Mouse (Mus musculus): ENCODE data around the gene Fam177a. TPM values are rescaled to one million over a fixed set of nuclear protein-coding genes. Genes with fewer than 3 reads are reported as not detected.
"Not testable (repeated sequence)": the region's sequence is repeated elsewhere in the genome, so short reads cannot be mapped to it uniquely, and the experiment has no call there.

Gene Fam177a
- polyA plus RNA-seq, 1 experiment from 2014 or later = 30.3 TPM

GRCm38 (mm10) chr12:55167034-55167557, 42.8 kb downstream of the Fam177a start:
- H3K27me3 ChIP-seq; H3K4me2 ChIP-seq; H3K4me3 ChIP-seq; H3K9ac ChIP-seq; ATAC-seq (ENCODE audit: insufficient number of reproducible peaks, low FRiP score, low TSS enrichment, low read depth); H3K36me3 ChIP-seq; H3K9me3 ChIP-seq; H3K27ac ChIP-seq; H3K4me1 ChIP-seq: not testable (repeated sequence)
- WGBS = no CpG with 5 or more reads among the region's 7 CpGs

DNA sequence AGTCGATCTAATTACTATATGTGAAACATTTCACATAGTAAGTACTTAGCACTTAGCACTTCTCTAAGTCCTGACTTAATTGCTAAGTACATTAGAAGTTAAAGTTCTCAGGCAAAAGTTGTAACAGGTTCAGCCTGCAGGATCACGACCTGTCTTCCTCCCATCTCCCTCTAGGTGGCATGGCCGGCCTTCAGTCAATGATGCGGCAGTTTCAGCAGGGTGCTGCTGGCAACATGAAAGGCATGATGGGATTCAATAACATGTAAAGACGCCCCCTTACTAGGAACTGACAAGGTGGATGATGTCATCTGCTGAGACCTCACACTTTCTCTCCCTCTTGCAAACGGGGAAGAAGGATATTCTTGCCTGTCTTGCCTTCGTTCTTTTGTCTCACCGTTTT, 63.4 kb downstream of the Fam177a start:
- H3K4me1 ChIP-seq; H3K9me3 ChIP-seq; H3K4me2 ChIP-seq; H3K4me3 ChIP-seq; H3K9ac ChIP-seq; ATAC-seq (ENCODE audit: insufficient number of reproducible peaks, low FRiP score, low TSS enrichment, low read depth); H3K36me3 ChIP-seq; H3K27me3 ChIP-seq; H3K27ac ChIP-seq: not testable (repeated sequence)
- WGBS = no CpG with 5 or more reads among the region's 8 CpGs

GRCm38 (mm10) chr12:55189127-55189526, 64.9 kb downstream of the Fam177a start:
- WGBS = no CpG with 5 or more reads among the region's 5 CpGs
- ATAC-seq (ENCODE audit: insufficient number of reproducible peaks, low FRiP score, low TSS enrichment, low read depth) = not testable (repeated sequence)

More at GRCm38 (mm10) chr12:55189127-55189526, 64.9 kb downstream of the Fam177a start:
- not testable (repeated sequence) for H3K27ac ChIP-seq, H3K27me3 ChIP-seq, H3K4me2 ChIP-seq, H3K4me3 ChIP-seq, H3K36me3 ChIP-seq, H3K4me1 ChIP-seq, H3K9ac ChIP-seq, H3K9me3 ChIP-seq

Other genes with a start within 250 kb of the Fam177a start
- gene Gm20403, start 137.9 kb upstream of the Fam177a start, polyA plus RNA-seq (2015; fragmentation: Nextera tagmentation; extraction: Ambion mirVana) = not detected in 2 replicates
- 19.9 and 20.8 TPM in 2 replicates for gene Baz1a, start 110.1 kb upstream of the Fam177a start, polyA plus RNA-seq (2015; fragmentation: Nextera tagmentation; extraction: Ambion mirVana)
- 31.9 and 32.7 TPM in 2 replicates for gene 2700097O09Rik, start 44.4 kb upstream of the Fam177a start, polyA plus RNA-seq (2015; fragmentation: Nextera tagmentation; extraction: Ambion mirVana)
- 196 and 204 TPM in 2 replicates for gene Srp54a, start 44.2 kb upstream of the Fam177a start, polyA plus RNA-seq (2015; fragmentation: Nextera tagmentation; extraction: Ambion mirVana)
- gene Srp54b, start 30.6 kb downstream of the Fam177a start, polyA plus RNA-seq (2015; fragmentation: Nextera tagmentation; extraction: Ambion mirVana) = 65.4 and 70.1 TPM in 2 replicates
- gene 1700047I17Rik2, start 75.1 kb downstream of the Fam177a start, polyA plus RNA-seq (2015; fragmentation: Nextera tagmentation; extraction: Ambion mirVana) = 0.35 TPM in 1 of 2 replicates, not detected in the other
- gene Srp54c, start 105.7 kb downstream of the Fam177a start, polyA plus RNA-seq (2015; fragmentation: Nextera tagmentation; extraction: Ambion mirVana) = 79.0 and 87.9 TPM in 2 replicates
- 13.2 and 14.2 TPM in 2 replicates for gene 1110008L16Rik, start 175.1 kb downstream of the Fam177a start, polyA plus RNA-seq (2015; fragmentation: Nextera tagmentation; extraction: Ambion mirVana)
- gene Ppp2r3c, start 178.5 kb downstream of the Fam177a start, polyA plus RNA-seq (2015; fragmentation: Nextera tagmentation; extraction: Ambion mirVana) = 11.0 and 11.2 TPM in 2 replicates